Mouse (Mus musculus) lung, embryonic 16.5 days (tissue): ENCODE results near the gene Surf6. TPM values are rescaled to one million over a fixed set of nuclear protein-coding genes. Genes with fewer than 3 reads are reported as not detected.

ENCODE experiments used
- ATAC-seq: fragments of 200-750 bp; cut with Nextera tagmentation; 2 replicates; pipeline ENCODE4 v1.8.0; 2017; ENCODE audit warnings: low read depth, mild to moderate bottlenecking, moderate library complexity
- H3K27ac ChIP-seq: fragments of 300-500 bp; sonication (generic); 2 replicates; pipeline ENCODE4 v1.5.1; 2014; ENCODE audit warnings: mild to moderate bottlenecking, control low read depth, low read length
- H3K27me3 ChIP-seq: fragments of 300-500 bp; sonication (generic); 2 replicates; pipeline ENCODE4 v1.6.1; 2014; ENCODE audit warnings: low read depth, low read length, mixed read lengths; ENCODE audit not compliant: control insufficient read depth, insufficient read depth
- H3K36me3 ChIP-seq: fragments of 300-500 bp; sonication (generic); 2 replicates; pipeline ENCODE4 v1.6.1; 2014; ENCODE audit warnings: low read length; ENCODE audit not compliant: control insufficient read depth, insufficient read depth
- H3K4me1 ChIP-seq: fragments of 300-500 bp; sonication (generic); replicated peaks from 2 replicates; pipeline ENCODE4 v1.6.1; 2014; ENCODE audit warnings: low read length, mixed read lengths; ENCODE audit not compliant: control insufficient read depth, insufficient read depth
- H3K4me2 ChIP-seq: fragments of 300-500 bp; sonication (generic); 2 replicates; pipeline ENCODE4 v1.6.1; 2014; ENCODE audit warnings: low read depth, low read length, control low read depth
- H3K4me3 ChIP-seq: fragments of 300-500 bp; sonication (generic); 2 replicates; pipeline ENCODE4 v1.5.1; 2014; ENCODE audit warnings: mild to moderate bottlenecking, low read length, control low read depth
- H3K9ac ChIP-seq: fragments of 300-500 bp; sonication (generic); 2 replicates; pipeline ENCODE4 v1.6.1; 2014; ENCODE audit warnings: low read length, control low read depth
- H3K9me3 ChIP-seq: fragments of 300-500 bp; sonication (generic); 2 replicates; pipeline ENCODE4 v1.6.1; 2016; ENCODE audit warnings: low read length; ENCODE audit not compliant: control insufficient read depth
- WGBS: fragments of 180-500 bp; shearing (Covaris S2); extraction: QIAGEN DNeasy Blood & Tissue Kit; methylation state at CpG from one replicate; pipeline ENCODE4 v1.1.7; 2014; 5-methylcytosine and 5-hydroxymethylcytosine counted together
- polyA plus RNA-seq: library from polyadenylated mRNA; unstranded; fragments of >200 nt; fragmentation: Nextera tagmentation; extraction: Ambion mirVana; gene quantifications from 2 replicates; pipeline ENCODE4 v1.2.1, GENCODE M21; 2015

Gene Surf6
- 22.6 and 25.3 TPM in 2 replicates for polyA plus RNA-seq

- Histone ChIP-seq H3K4me2 (peak within 1 kb of the TSS; percentile 88), H3K9me3 (no peaks in the 10 kb centered on the region), H3K36me3 (peaks cover 36% of the 10 kb centered on the region), H3K27ac (peak within 1 kb of the TSS; percentile 80), H3K4me1 (peaks cover 18% of the 10 kb centered on the region), H3K4me3 (peak within 1 kb of the TSS; percentile 68), H3K9ac (peak within 1 kb of the TSS; percentile 80), H3K27me3 (no peaks in the 10 kb centered on the region)
- ATAC-seq, result peak; percentile 97
- under 1% methylated on average over 41 of the region's 41 CpGs for WGBS
Observed at GRCm38 (mm10) chr2:26902467-26903220, at the start of gene Surf6. Gene Surf6 (minus strand): TSS chr2:26902879.

GRCm38 (mm10) chr2:26952193-26952592, 49.5 kb upstream of the Surf6 start:
- Histone ChIP-seq H3K9ac (no peak overlapping the region), H3K4me3 (no peak overlapping the region), H3K9me3 (no peaks in the 10 kb centered on the region), H3K4me2 (no peak overlapping the region), H3K36me3 (peaks cover 38% of the 10 kb centered on the region), H3K27ac (no peak overlapping the region), H3K4me1 (no peaks in the 10 kb centered on the region), H3K27me3 (no peaks in the 10 kb centered on the region)
- no peak for ATAC-seq
- 85% methylated on average over 4 of the region's 4 CpGs for WGBS

GRCm38 (mm10) chr2:26951346-26951905, 48.7 kb upstream of the Surf6 start:
- no peak overlapping the region for H3K27ac ChIP-seq
- no peak overlapping the region for H3K4me2 ChIP-seq
- 83% methylated on average over 8 of the region's 8 CpGs for WGBS
- no peaks in the 10 kb centered on the region for H3K27me3 ChIP-seq
- H3K9ac ChIP-seq, result no peak overlapping the region
- no peak for ATAC-seq
- peaks cover 30% of the 10 kb centered on the region for H3K36me3 ChIP-seq
- H3K4me1 ChIP-seq, result no peaks in the 10 kb centered on the region
- no peak overlapping the region for H3K4me3 ChIP-seq
- H3K9me3 ChIP-seq, result no peaks in the 10 kb centered on the region

- no peak for ATAC-seq
- H3K4me3 ChIP-seq, result no peak overlapping the region
- no peaks in the 10 kb centered on the region for H3K9me3 ChIP-seq
- no peak overlapping the region for H3K9ac ChIP-seq
- H3K27me3 ChIP-seq, result no peaks in the 10 kb centered on the region
- H3K27ac ChIP-seq, result no peak overlapping the region
- no peak overlapping the region for H3K4me2 ChIP-seq
- H3K4me1 ChIP-seq, result no peaks in the 10 kb centered on the region
- peaks cover 23% of the 10 kb centered on the region for H3K36me3 ChIP-seq
- WGBS, result 86% methylated on average over 2 of the region's 2 CpGs
Observed at GRCm38 (mm10) chr2:26950411-26950810, 47.7 kb upstream of the Surf6 start.

GRCm38 (mm10) chr2:26943253-26943652, 40.6 kb upstream of the Surf6 start:
- Histone ChIP-seq H3K9me3 (no peaks in the 10 kb centered on the region), H3K27ac (no peak overlapping the region), H3K4me1 (no peaks in the 10 kb centered on the region), H3K4me3 (no peak overlapping the region), H3K27me3 (no peaks in the 10 kb centered on the region), H3K36me3 (no peaks in the 10 kb centered on the region), H3K4me2 (no peak overlapping the region), H3K9ac (no peak overlapping the region)
- WGBS, result 71% methylated on average over 3 of the region's 3 CpGs
- ATAC-seq, result no peak

- WGBS, result 19% methylated on average over 5 of the region's 5 CpGs
- no peak overlapping the region for H3K27ac ChIP-seq
- H3K36me3 ChIP-seq, result no peaks in the 10 kb centered on the region
- no peak overlapping the region for H3K9ac ChIP-seq
- H3K4me2 ChIP-seq, result no peak overlapping the region
- no peaks in the 10 kb centered on the region for H3K4me1 ChIP-seq
- no peak overlapping the region for H3K4me3 ChIP-seq
- no peaks in the 10 kb centered on the region for H3K9me3 ChIP-seq
- ATAC-seq, result no peak
- no peaks in the 10 kb centered on the region for H3K27me3 ChIP-seq
Observed at GRCm38 (mm10) chr2:26941539-26941938, 38.9 kb upstream of the Surf6 start.

- Histone ChIP-seq H3K4me3 (no peak overlapping the region), H3K27ac (no peak overlapping the region), H3K4me2 (no peak overlapping the region), H3K9ac (no peak overlapping the region), H3K9me3 (no peaks in the 10 kb centered on the region), H3K4me1 (peaks cover 9% of the 10 kb centered on the region), H3K36me3 (no peaks in the 10 kb centered on the region), H3K27me3 (no peaks in the 10 kb centered on the region)
- 61% methylated on average over 1 of the region's 1 CpGs for WGBS
- no peak for ATAC-seq
Observed at GRCm38 (mm10) chr2:26936425-26936824, 33.7 kb upstream of the Surf6 start.

GRCm38 (mm10) chr2:26935286-26935685, 32.6 kb upstream of the Surf6 start:
- WGBS, result 85% methylated on average over 2 of the region's 2 CpGs
- Histone ChIP-seq H3K27ac (no peak overlapping the region), H3K4me3 (no peak overlapping the region), H3K9ac (no peak overlapping the region), H3K27me3 (no peaks in the 10 kb centered on the region), H3K9me3 (no peaks in the 10 kb centered on the region), H3K4me1 (peaks cover 13% of the 10 kb centered on the region), H3K36me3 (no peaks in the 10 kb centered on the region), H3K4me2 (no peak overlapping the region)
- ATAC-seq, result no peak

- H3K4me2 ChIP-seq, result peak within 1 kb of the TSS; percentile 87
- H3K9me3 ChIP-seq, result no peaks in the 10 kb centered on the region
- H3K27me3 ChIP-seq, result no peaks in the 10 kb centered on the region
- WGBS, result under 1% methylated on average over 65 of the region's 70 CpGs
- H3K27ac ChIP-seq, result peak within 1 kb of the TSS; percentile 90
- H3K9ac ChIP-seq, result peak within 1 kb of the TSS; percentile 99
- H3K36me3 ChIP-seq, result no peaks in the 10 kb centered on the region; the same call in 1 of the 2 replicates
- peak within 1 kb of the TSS; percentile 95 for H3K4me3 ChIP-seq
- peaks cover 13% of the 10 kb centered on the region for H3K4me1 ChIP-seq
- ATAC-seq, result peak; percentile 97
Observed at GRCm38 (mm10) chr2:26933304-26934055, 30.8 kb upstream of the Surf6 start, which contains the start of the genes Surf4 and Stkld1. Gene Surf4 (minus strand): TSS chr2:26933928. Gene Stkld1 (plus strand): TSS chr2:26934047.
